Mouse (Mus musculus) bone marrow, adult 2 months (tissue): Measurements from ENCODE around the gene Wfdc3.

Experiments
- CTCF ChIP-seq: fragments of 200-500 bp; IDR thresholded peaks from 2 replicates; pipeline ENCODE4 v1.5.1; 2011; ENCODE audit warnings: low read length, control low read depth; ENCODE audit not compliant: control insufficient read depth, insufficient read depth
- POLR2A ChIP-seq: fragments of 200-500 bp; IDR thresholded peaks from 2 replicates; pipeline ENCODE4 v1.6.1; 2011; ENCODE audit warnings: low read depth, mild to moderate bottlenecking, control low read depth, low read length, borderline replicate concordance; ENCODE audit not compliant: control insufficient read depth

DNA sequence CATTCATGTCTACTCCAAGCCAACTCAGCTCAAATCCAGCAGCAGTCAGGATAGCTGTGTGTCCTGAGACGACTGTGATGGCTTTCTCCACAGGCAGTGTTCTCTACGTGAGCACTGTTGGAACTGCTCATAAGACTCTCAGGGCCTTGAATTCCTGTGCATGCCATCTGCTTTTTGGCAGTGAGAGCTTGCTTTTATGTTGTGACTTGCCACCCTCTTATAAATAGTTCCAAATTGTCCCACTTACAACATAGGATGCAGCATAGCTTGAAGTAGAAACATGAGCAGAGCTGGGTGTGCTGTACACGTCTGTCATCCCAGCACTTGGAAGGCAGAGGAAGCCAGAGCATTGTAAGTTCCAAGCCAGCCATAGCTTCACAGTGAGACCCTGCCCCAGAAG lies 20.1 kb upstream of the Wfdc3 start:
- TF ChIP-seq CTCF: no peak
- TF ChIP-seq POLR2A: no peak
